Mouse (Mus musculus): ENCODE measurements around the gene Gm21969. TPM values are rescaled to one million over a fixed set of nuclear protein-coding genes. Genes with fewer than 3 reads are reported as not detected.

The Gm21969 gene
- polyA plus RNA-seq, 1 experiment from 2014 or later, result not detected

GRCm38 (mm10) chr4:139688058-139688457 lies 85.1 kb downstream of the Gm21969 start:
- no peak overlapping the region for H3K27ac ChIP-seq
- H3K36me3 ChIP-seq (replicated peaks), result no peaks in the 10 kb centered on the region
- ATAC-seq (replicated peaks), result no peak
- 0 out of 2 replicates have a peak, but pooled peaks cover 2% of the 10 kb centered on the region for H3K27me3 ChIP-seq (replicated peaks)
- no peak overlapping the region for H3K9ac ChIP-seq
- no peak overlapping the region for H3K4me2 ChIP-seq
- H3K4me1 ChIP-seq, result 0 out of 2 replicates have a peak, but pooled peaks cover 7% of the 10 kb centered on the region
- no peak overlapping the region for H3K4me3 ChIP-seq
- H3K9me3 ChIP-seq, result no peaks in the 10 kb centered on the region
- 52% methylated on average over 9 of the region's 9 CpGs for WGBS

- Histone ChIP-seq H3K4me1 (0 out of 2 replicates have a peak, but pooled peaks cover 7% of the 10 kb centered on the region), H3K9me3 (no peaks in the 10 kb centered on the region), H3K4me3 (no peak overlapping the region), H3K4me2 (no peak overlapping the region), H3K9ac (no peak overlapping the region), H3K27ac (no peak overlapping the region), H3K27me3 (replicated peaks) (peaks cover 5% of the 10 kb centered on the region; the same call in 1 of the 2 replicates), H3K36me3 (replicated peaks) (no peaks in the 10 kb centered on the region)
- WGBS, result 37% methylated on average over 7 of the region's 7 CpGs
- ATAC-seq (replicated peaks), result no peak
Measured at GRCm38 (mm10) chr4:139689627-139690269, 86.8 kb downstream of the Gm21969 start.

GRCm38 (mm10) chr4:139693315-139693714 lies 90.3 kb downstream of the Gm21969 start:
- no peak for ATAC-seq (replicated peaks)
- no peaks in the 10 kb centered on the region for H3K9me3 ChIP-seq
- no peak overlapping the region for H3K9ac ChIP-seq
- peaks cover 5% of the 10 kb centered on the region; the same call in 1 of the 2 replicates for H3K27me3 ChIP-seq (replicated peaks)
- no peak overlapping the region for H3K4me2 ChIP-seq
- 9% methylated on average over 5 of the region's 5 CpGs for WGBS
- H3K27ac ChIP-seq, result no peak overlapping the region
- no peaks in the 10 kb centered on the region for H3K36me3 ChIP-seq (replicated peaks)
- H3K4me3 ChIP-seq, result no peak overlapping the region
- H3K4me1 ChIP-seq, result 0 out of 2 replicates have a peak, but pooled peaks cover 11% of the 10 kb centered on the region

DNA sequence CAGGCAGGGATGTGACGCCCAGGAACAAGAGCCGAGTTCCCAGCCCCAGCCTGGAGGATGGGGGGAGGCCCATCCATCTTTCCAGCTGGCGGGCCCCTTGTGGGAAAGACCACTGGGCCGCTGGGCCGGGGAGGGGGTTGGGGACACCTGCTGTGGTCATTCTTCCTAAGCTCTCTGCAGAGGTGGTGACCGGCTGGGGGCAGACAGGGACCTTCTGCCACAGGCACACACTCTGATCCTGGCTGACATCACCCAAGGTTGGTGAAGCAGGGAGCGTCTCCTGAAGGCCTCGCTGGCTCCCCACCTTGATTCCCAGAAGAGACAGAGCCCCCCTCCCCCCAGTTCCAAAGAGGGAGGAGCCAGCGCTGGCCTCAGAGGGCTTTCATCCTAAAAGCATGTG lies 94.8 kb downstream of the Gm21969 start:
- Histone ChIP-seq H3K9me3 (no peaks in the 10 kb centered on the region), H3K4me3 (no peak overlapping the region), H3K9ac (no peak overlapping the region), H3K27me3 (replicated peaks) (peaks cover 5% of the 10 kb centered on the region; the same call in 1 of the 2 replicates), H3K4me1 (0 out of 2 replicates have a peak, but pooled peaks cover 4% of the 10 kb centered on the region), H3K36me3 (replicated peaks) (no peaks in the 10 kb centered on the region), H3K27ac (no peak overlapping the region), H3K4me2 (no peak overlapping the region)
- WGBS, result 8% methylated on average over 9 of the region's 9 CpGs
- no peak for ATAC-seq (replicated peaks)

DNA sequence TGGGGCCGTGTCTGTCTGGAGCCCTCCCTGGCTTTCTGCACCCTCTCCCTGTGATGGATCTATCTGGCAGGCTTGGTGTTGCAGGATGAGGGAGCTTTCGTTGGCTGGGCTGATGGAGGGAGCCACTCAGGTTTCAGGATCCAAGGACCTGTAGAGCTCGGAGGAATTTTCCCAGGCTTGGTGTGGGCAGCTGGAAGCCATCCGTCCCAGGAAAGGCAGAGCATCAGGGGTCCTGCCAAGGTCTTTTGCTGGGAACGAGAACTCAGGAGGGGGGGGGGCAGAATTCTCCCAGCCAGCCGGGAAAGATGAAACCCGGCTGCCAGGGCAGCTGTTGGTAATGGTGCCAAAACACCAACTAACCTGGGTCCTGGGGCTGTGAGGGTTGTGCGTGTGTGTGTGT lies 95.6 kb downstream of the Gm21969 start:
- Histone ChIP-seq H3K4me1 (0 out of 2 replicates have a peak, but pooled peaks cover 4% of the 10 kb centered on the region), H3K9ac (no peak overlapping the region), H3K27ac (no peak overlapping the region), H3K9me3 (no peaks in the 10 kb centered on the region), H3K36me3 (replicated peaks) (no peaks in the 10 kb centered on the region), H3K4me2 (no peak overlapping the region), H3K27me3 (replicated peaks) (no peaks in the 10 kb centered on the region; the same call in 1 of the 2 replicates), H3K4me3 (no peak overlapping the region)
- 74% methylated on average over 8 of the region's 8 CpGs for WGBS
- no peak for ATAC-seq (replicated peaks)

DNA sequence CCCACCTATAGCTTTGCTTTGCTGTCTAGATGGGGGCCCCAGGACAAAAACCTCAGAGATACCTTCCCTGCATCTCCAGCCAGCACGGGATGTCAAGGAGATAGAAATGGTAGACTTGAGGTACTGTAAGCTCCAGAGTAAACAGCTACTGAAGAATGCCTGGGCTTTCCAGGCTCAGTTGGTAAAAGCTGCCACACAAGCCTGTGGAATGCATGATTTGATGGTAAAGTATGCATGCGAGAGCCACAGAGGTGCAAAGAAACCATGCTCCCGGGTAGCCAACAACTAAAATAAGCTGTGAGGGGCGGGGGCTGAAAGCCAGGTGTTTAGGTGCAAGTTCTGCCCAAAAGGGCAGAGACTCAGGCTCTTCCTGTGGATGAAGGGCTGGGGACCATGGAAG lies 99.9 kb downstream of the Gm21969 start:
- Histone ChIP-seq H3K9me3 (no peaks in the 10 kb centered on the region), H3K4me3 (no peak overlapping the region), H3K9ac (no peak overlapping the region), H3K4me1 (0 out of 2 replicates have a peak, but pooled peaks cover under 1% of the 10 kb centered on the region), H3K36me3 (replicated peaks) (no peaks in the 10 kb centered on the region), H3K27ac (no peak overlapping the region), H3K27me3 (replicated peaks) (peaks cover under 1% of the 10 kb centered on the region; the same call in 1 of the 2 replicates), H3K4me2 (no peak overlapping the region)
- ATAC-seq (replicated peaks), result no peak
- 75% methylated on average over 4 of the region's 4 CpGs for WGBS

DNA sequence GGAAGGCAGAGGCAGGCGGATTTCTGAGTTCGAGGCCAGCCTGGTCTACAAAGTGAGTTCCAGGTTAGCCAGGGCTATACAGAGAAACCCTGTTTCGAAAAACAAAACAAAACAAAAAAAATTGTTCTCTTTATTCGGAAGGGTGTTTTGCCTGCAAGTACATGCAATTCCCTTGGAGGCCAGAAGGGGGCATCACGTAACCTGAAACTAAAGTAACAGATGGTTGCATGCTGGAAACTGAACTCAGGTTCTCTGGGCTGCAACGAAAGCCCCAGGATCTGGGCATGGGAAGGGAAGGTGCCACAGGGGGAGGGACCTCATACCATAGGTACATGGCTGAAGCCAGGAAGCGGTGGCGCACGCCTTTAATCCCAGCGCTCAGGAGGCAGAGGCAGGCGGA lies 100.5 kb downstream of the Gm21969 start:
- 83% methylated on average over 11 of the region's 11 CpGs for WGBS

DNA sequence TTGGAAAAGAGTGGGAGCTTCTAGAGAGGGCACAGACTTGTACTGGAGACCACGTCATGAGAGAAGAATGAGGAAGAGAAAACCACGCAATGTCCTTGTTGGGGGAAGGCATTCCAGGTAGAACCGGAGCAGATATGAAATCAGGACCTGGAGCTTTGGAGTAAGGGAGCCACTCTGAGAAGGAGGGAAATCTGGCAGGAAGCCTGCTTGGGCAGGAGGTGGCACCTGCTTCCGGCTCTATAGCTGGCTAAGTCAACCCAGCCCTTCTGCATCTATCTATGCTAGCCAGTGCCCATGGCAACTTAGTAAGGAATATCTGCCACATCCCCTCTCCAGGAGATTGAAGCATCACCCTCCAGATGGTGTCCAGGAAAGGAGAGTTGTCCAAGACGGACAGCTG lies 103.0 kb downstream of the Gm21969 start:
- Histone ChIP-seq H3K27me3 (replicated peaks) (0 out of 2 replicates have a peak, but pooled peaks cover 3% of the 10 kb centered on the region), H3K9me3 (no peaks in the 10 kb centered on the region), H3K4me3 (no peak overlapping the region), H3K27ac (no peak overlapping the region), H3K36me3 (replicated peaks) (no peaks in the 10 kb centered on the region), H3K4me1 (peaks cover 6% of the 10 kb centered on the region), H3K4me2 (no peak overlapping the region), H3K9ac (no peak overlapping the region)
- ATAC-seq (replicated peaks), result no peak
- 93% methylated on average over 5 of the region's 5 CpGs for WGBS

More for the DNA sequence above, 100.5 kb downstream of the Gm21969 start:
- no peaks in the 10 kb centered on the region for H3K36me3 ChIP-seq (replicated peaks)
- H3K9me3 ChIP-seq, result no peaks in the 10 kb centered on the region
- H3K9ac ChIP-seq, result no peak overlapping the region
- no peak overlapping the region for H3K27ac ChIP-seq
- H3K4me3 ChIP-seq, result no peak overlapping the region
- 0 out of 2 replicates have a peak, but pooled peaks cover 3% of the 10 kb centered on the region for H3K27me3 ChIP-seq (replicated peaks)
- no peaks in the 10 kb centered on the region for H3K4me1 ChIP-seq
- H3K4me2 ChIP-seq, result no peak overlapping the region
- ATAC-seq (replicated peaks), result no peak

GRCm38 (mm10) chr4:139710467-139711334 lies 107.7 kb downstream of the Gm21969 start:
- H3K9me3 ChIP-seq, result no peaks in the 10 kb centered on the region
- ATAC-seq (replicated peaks), result no peak
- H3K27ac ChIP-seq, result no peak overlapping the region
- no peak overlapping the region for H3K4me2 ChIP-seq
- H3K4me1 ChIP-seq, result peaks cover 9% of the 10 kb centered on the region
- H3K36me3 ChIP-seq (replicated peaks), result no peaks in the 10 kb centered on the region
- H3K9ac ChIP-seq, result no peak overlapping the region; the same call in 1 of the 2 replicates
- WGBS, result 22% methylated on average over 25 of the region's 25 CpGs
- H3K4me3 ChIP-seq, result no peak overlapping the region
- 0 out of 2 replicates have a peak, but pooled peaks cover 3% of the 10 kb centered on the region for H3K27me3 ChIP-seq (replicated peaks)

Small RNAs within 50 kb of the gene (microRNA-seq; reads per million reads assigned to microRNA genes)
- gene Gm25571 (not detected), gene Mir7020 (not detected)

Other genes with a start within 250 kb of the Gm21969 start
- 4.1 and 4.3 TPM in 2 replicates for gene Iffo2, start 72.6 kb upstream of the Gm21969 start, polyA plus RNA-seq (2015; fragmentation: Nextera tagmentation; extraction: Ambion mirVana)
- 27.1 and 32.0 TPM in 2 replicates for gene Aldh4a1, start 19.7 kb downstream of the Gm21969 start, polyA plus RNA-seq (2015; fragmentation: Nextera tagmentation; extraction: Ambion mirVana)
- not detected in 2 replicates for gene Tas1r2, start 50.4 kb downstream of the Gm21969 start, polyA plus RNA-seq (2015; fragmentation: Nextera tagmentation; extraction: Ambion mirVana)
- 3.5 and 3.8 TPM in 2 replicates for gene Pax7, start 230.3 kb downstream of the Gm21969 start, polyA plus RNA-seq (2015; fragmentation: Nextera tagmentation; extraction: Ambion mirVana)

Measured in midbrain, embryonic 15.5 days (tissue).